Mouse (Mus musculus): Measurements from ENCODE around the gene Rassf3. TPM values are rescaled to one million over a fixed set of nuclear protein-coding genes. Genes with fewer than 3 reads are reported as not detected.

Rassf3 gene
- polyA plus RNA-seq, 1 experiment from 2014 or later, result 16.4 TPM

GRCm38 (mm10) chr10:121475101-121475671, 961 bp downstream of the Rassf3 start:
- Histone ChIP-seq H3K4me1 (ENCODE audit: insufficient read depth) (peaks cover 44% of the 10 kb centered on the region), H3K36me3 (replicated peaks; ENCODE audit: insufficient read depth, low read length) (no peaks in the 10 kb centered on the region), H3K4me2 (ENCODE audit: low read depth, low read length) (peak overlapping the region; percentile 91), H3K9ac (replicated peaks) (peak overlapping the region; percentile 79), H3K27ac (ENCODE audit: low read depth) (peak overlapping the region; percentile 91), H3K4me3 (ENCODE audit: low read depth, low read length) (peak overlapping the region; percentile 84), H3K9me3 (ENCODE audit: low read length) (no peaks in the 10 kb centered on the region), H3K27me3 (ENCODE audit: insufficient read depth, low read length) (no peaks in the 10 kb centered on the region)
- TF ChIP-seq CTCF (IDR thresholded peaks at IDR 0.05; ENCODE audit: low read depth), result no peak
- TF ChIP-seq EP300 (IDR thresholded peaks at IDR 0.05; ENCODE audit: low read depth), result no peak
- DNase-seq, result no peak
- ATAC-seq, result no peak
- under 1% methylated on average over 31 of the region's 31 CpGs for WGBS (ENCODE audit: insufficient replicate concordance)

DNA sequence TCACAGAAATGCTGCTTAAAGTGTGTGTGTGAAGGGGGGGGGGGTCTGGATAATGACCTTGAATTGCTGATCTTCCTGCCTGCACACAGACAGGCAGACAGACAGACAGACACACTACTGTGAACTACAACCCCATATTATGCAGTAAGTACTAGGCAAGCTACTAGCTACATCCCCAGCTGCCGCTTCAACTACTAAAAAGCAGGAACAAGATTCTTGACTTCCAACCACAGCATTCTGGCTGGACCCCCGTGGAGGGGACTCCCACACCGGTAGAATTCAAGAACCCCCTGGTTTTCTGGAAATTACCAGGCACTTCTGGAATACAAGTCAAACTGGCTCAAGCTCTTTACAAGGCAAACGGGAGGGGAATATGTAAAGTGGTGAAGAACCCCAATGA, 1.9 kb downstream of the Rassf3 start:
- Histone ChIP-seq H3K4me1 (ENCODE audit: insufficient read depth) (peaks cover 45% of the 10 kb centered on the region), H3K4me2 (ENCODE audit: low read depth, low read length) (peak overlapping the region; percentile 91), H3K4me3 (ENCODE audit: low read depth, low read length) (peak overlapping the region; percentile 84), H3K9ac (replicated peaks) (peak overlapping the region; percentile 79), H3K36me3 (replicated peaks; ENCODE audit: insufficient read depth, low read length) (no peaks in the 10 kb centered on the region), H3K9me3 (ENCODE audit: low read length) (no peaks in the 10 kb centered on the region), H3K27ac (ENCODE audit: low read depth) (peak overlapping the region; percentile 91), H3K27me3 (ENCODE audit: insufficient read depth, low read length) (no peaks in the 10 kb centered on the region)
- DNase-seq (no peak), ATAC-seq (no peak)
- 15% methylated on average over 4 of the region's 4 CpGs for WGBS (ENCODE audit: insufficient replicate concordance)
- TF ChIP-seq EP300 (IDR thresholded peaks at IDR 0.05; ENCODE audit: low read depth) (no peak), CTCF (IDR thresholded peaks at IDR 0.05; ENCODE audit: low read depth) (no peak)

- peak overlapping the region; percentile 79 for H3K9ac ChIP-seq (replicated peaks)
- peak overlapping the region; percentile 91 for H3K4me2 ChIP-seq (ENCODE audit: low read depth, low read length)
- peak overlapping the region; percentile 91 for H3K27ac ChIP-seq (ENCODE audit: low read depth)
- H3K36me3 ChIP-seq (replicated peaks; ENCODE audit: insufficient read depth, low read length), result no peaks in the 10 kb centered on the region
- DNase-seq, result peak; percentile 33
- ATAC-seq, result no peak
- H3K4me1 ChIP-seq (ENCODE audit: insufficient read depth), result peaks cover 51% of the 10 kb centered on the region
- 4% methylated on average over 12 of the region's 12 CpGs for WGBS (ENCODE audit: insufficient replicate concordance)
- H3K9me3 ChIP-seq (ENCODE audit: low read length), result no peaks in the 10 kb centered on the region
- TF ChIP-seq CTCF (IDR thresholded peaks at IDR 0.05; ENCODE audit: low read depth) (no peak), EP300 (IDR thresholded peaks at IDR 0.05; ENCODE audit: low read depth) (no peak)
- H3K4me3 ChIP-seq (ENCODE audit: low read depth, low read length), result peak overlapping the region; percentile 84
- no peaks in the 10 kb centered on the region for H3K27me3 ChIP-seq (ENCODE audit: insufficient read depth, low read length)
Observed at GRCm38 (mm10) chr10:121473723-121474215, 2.4 kb downstream of the Rassf3 start.

DNA sequence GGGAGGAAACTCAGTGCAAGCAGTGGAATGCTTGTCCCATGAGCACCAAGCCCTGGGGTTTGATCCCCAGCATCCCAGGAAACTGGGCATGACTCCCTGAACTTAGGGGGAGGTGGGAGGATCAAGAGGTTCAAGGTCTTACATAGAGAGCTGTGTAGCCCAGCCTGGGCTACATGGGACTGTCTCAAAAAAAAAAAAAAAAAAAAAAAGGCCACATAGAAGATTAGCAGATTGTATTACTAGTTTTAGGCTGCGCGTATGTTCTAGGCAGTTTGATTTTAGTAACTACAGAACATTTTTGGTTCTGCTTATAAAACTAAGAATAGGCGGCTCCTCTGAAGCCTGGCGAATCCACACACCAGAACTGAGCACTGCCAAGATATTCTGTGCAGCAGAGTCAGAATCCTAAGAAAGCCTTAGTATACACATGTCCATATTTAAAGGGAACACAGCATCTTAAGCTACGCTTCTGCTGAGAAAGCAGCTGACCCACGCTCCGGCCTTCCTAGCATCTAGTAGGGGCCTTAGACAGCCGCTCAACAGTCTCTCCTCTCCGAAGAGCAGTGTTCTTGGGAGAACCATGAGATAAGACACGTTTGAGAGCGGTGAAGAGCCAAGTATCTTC, 3.4 kb downstream of the Rassf3 start:
- Histone ChIP-seq H3K4me1 (ENCODE audit: insufficient read depth) (peaks cover 60% of the 10 kb centered on the region), H3K9me3 (ENCODE audit: low read length) (no peaks in the 10 kb centered on the region), H3K9ac (replicated peaks) (0 out of 2 replicates have a peak overlapping the region, but pooled peaks have one; percentile 39), H3K36me3 (replicated peaks; ENCODE audit: insufficient read depth, low read length) (no peaks in the 10 kb centered on the region), H3K4me3 (ENCODE audit: low read depth, low read length) (0 out of 2 replicates have a peak overlapping the region, but pooled peaks have one; percentile 84), H3K4me2 (ENCODE audit: low read depth, low read length) (peak overlapping the region; percentile 91), H3K27me3 (ENCODE audit: insufficient read depth, low read length) (no peaks in the 10 kb centered on the region), H3K27ac (ENCODE audit: low read depth) (no peak overlapping the region)
- ATAC-seq (no peak), DNase-seq (no peak)
- 56% methylated on average over 11 of the region's 11 CpGs for WGBS (ENCODE audit: insufficient replicate concordance)
- TF ChIP-seq CTCF (IDR thresholded peaks at IDR 0.05; ENCODE audit: low read depth), result no peak
- no peak for TF ChIP-seq EP300 (IDR thresholded peaks at IDR 0.05; ENCODE audit: low read depth)

GRCm38 (mm10) chr10:121471570-121472197, 4.5 kb downstream of the Rassf3 start:
- Histone ChIP-seq H3K9me3 (ENCODE audit: low read length) (no peaks in the 10 kb centered on the region), H3K4me2 (ENCODE audit: low read depth, low read length) (peak overlapping the region; percentile 27), H3K27ac (ENCODE audit: low read depth) (peak overlapping the region; percentile 55; the same call in 1 of the 2 replicates), H3K27me3 (ENCODE audit: insufficient read depth, low read length) (no peaks in the 10 kb centered on the region), H3K4me3 (ENCODE audit: low read depth, low read length) (peak overlapping the region; percentile 4; the same call in 1 of the 2 replicates), H3K4me1 (ENCODE audit: insufficient read depth) (peaks cover 57% of the 10 kb centered on the region), H3K36me3 (replicated peaks; ENCODE audit: insufficient read depth, low read length) (no peaks in the 10 kb centered on the region), H3K9ac (replicated peaks) (no peak overlapping the region)
- no peak for TF ChIP-seq CTCF (IDR thresholded peaks at IDR 0.05; ENCODE audit: low read depth)
- no peak for TF ChIP-seq EP300 (IDR thresholded peaks at IDR 0.05; ENCODE audit: low read depth)
- no peak for DNase-seq
- ATAC-seq, result no peak
- 28% methylated on average over 8 of the region's 8 CpGs for WGBS (ENCODE audit: insufficient replicate concordance)

DNA sequence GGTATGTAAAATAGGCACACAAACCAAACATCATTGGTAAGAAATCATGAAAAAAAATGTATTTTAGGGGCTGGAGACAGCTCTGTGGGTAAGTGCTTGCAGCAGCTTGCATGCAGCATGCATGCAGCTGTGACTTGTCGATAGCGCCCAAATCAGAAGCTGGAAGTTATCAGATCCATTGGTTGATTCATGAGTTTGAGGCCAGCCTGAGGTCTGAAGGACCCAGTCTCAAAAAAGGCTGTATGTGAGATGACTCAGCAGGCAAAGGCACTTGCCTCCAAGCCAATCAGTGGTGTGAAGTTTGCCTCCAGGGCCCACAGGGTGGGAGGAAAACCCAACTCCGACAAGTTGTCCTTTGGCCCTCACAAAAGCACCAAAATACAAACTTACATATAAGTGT, 6.5 kb downstream of the Rassf3 start:
- TF ChIP-seq EP300 (IDR thresholded peaks at IDR 0.05; ENCODE audit: low read depth), result no peak
- Histone ChIP-seq H3K4me3 (ENCODE audit: low read depth, low read length) (no peak overlapping the region), H3K36me3 (replicated peaks; ENCODE audit: insufficient read depth, low read length) (no peaks in the 10 kb centered on the region), H3K4me2 (ENCODE audit: low read depth, low read length) (0 out of 2 replicates have a peak overlapping the region, but pooled peaks have one; percentile 43), H3K27me3 (ENCODE audit: insufficient read depth, low read length) (no peaks in the 10 kb centered on the region), H3K27ac (ENCODE audit: low read depth) (no peak overlapping the region), H3K9me3 (ENCODE audit: low read length) (no peaks in the 10 kb centered on the region), H3K4me1 (ENCODE audit: insufficient read depth) (peaks cover 66% of the 10 kb centered on the region), H3K9ac (replicated peaks) (no peak overlapping the region)
- DNase-seq (no peak), ATAC-seq (no peak)
- 30% methylated on average over 3 of the region's 3 CpGs for WGBS (ENCODE audit: insufficient replicate concordance)
